Mouse (Mus musculus): Measurements from ENCODE around the gene BC067074.

The BC067074 gene

DNA sequence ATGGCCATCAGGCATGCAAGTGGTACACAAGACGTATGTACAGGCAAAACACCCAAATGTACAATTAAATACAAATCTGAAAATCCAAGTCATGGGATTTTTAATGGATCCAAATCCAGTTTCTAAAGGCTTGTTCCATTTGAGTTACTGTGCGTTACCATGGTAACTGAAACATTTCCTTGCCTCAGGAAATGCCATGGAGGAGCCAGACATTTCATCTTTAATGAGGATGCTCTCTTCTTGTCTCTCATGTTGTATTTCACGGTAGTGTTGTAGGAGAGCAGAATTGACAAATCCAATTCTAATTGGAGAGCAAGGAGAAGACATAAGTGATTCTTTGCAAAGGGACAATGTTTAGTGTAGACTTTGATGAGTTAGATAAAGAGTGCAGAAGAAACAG is 31.3 kb downstream of the BC067074 start:
- no peak for DNase-seq

DNA sequence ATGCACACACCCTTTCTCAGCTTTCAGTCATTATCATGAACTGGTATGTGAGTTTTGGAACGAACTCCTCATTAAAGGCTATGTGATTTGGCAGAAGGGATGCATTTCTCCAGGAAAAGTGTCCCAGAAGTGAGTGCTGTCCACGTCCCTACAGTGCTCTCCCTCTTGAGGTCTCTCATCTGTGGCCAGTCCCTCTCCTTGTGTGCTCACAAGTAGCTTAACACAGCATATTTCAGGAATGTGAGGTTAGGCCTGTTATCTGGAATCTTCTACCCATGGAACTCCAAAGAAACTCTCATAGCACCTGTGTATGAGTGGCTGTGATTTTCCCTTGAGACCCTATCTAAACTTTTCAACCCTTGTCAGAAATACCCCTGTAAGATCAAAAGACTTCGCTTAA is 32.7 kb downstream of the BC067074 start:
- DNase-seq, result no peak

DNA sequence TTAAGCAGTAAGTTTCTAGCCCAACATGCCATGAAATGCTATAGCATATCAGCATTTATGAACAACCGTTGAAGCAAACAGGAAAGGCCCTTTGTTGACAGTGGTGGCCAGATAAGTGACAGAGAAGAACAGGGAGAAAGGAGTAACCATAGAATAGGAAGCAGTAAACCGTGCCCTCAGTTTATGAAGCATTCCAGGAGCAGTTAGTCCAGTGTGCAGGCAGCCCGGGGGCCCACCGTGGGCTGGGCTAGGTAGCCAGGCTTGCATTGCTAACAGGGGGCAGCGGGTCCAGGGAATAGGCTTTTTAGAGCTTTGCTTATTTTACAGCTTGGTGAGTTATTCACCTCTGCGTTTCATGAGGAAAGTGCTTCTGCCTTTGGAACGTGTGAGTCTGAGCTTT is 39.3 kb downstream of the BC067074 start:
- no peak for DNase-seq

DNA sequence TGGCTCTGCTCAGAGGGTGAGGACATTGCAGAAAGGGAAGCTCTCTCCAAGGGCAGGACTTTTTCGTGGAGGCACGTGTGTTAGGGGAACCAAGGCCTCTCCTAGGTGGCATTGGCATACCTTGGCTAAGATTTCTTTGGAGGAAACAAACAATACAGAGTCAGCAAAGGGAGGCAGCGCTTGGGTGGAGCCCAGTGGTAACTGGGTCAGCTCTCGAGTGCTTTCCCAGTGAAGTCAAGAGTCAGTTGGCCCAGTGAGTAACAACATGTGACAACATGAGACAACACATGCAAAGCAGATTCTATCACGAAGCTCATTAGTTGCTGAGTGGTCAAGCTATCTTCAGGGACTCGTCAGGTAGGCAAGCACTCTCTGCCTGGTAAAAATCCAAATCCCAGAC is 40.4 kb downstream of the BC067074 start:
- DNase-seq, result no peak

DNA sequence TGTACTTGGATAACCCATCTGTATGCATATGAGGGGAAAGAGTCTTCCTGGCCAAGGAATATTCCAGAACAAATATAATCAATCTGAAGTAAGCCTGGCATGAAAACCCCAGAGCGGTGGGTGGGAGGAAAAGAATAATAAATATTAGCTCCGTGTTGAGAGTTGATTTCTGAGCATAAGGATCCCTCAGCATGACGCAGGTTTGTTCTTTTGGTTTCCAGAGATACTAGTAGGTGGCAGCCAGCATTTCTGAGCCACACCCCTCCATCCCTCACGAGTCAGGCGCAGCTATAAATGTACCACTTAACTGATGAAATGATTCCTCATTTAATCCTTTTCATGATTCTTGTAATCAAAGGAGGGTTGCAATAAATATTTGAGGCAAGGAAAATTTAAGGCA is 41.0 kb downstream of the BC067074 start:
- DNase-seq, result no peak

DNA sequence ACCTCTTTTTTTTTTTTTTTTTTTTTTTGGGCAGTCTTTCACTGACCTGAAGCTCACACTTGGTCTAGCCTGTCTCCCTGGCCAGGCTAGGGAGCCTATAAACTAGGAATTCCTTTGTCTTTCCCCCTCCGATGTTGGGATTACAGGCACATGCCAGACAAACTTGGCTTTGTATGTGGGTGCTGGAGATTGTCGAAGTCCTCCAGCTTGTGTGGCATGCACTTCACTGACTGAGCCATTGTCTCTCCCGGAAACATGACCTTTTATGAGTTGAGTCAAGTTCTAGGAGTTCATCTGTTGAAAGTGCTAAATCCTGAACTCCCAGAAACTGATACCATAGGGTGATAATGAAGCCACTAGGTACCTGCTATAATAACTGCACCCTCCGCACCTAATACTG is 41.8 kb downstream of the BC067074 start:
- no peak for DNase-seq

DNA sequence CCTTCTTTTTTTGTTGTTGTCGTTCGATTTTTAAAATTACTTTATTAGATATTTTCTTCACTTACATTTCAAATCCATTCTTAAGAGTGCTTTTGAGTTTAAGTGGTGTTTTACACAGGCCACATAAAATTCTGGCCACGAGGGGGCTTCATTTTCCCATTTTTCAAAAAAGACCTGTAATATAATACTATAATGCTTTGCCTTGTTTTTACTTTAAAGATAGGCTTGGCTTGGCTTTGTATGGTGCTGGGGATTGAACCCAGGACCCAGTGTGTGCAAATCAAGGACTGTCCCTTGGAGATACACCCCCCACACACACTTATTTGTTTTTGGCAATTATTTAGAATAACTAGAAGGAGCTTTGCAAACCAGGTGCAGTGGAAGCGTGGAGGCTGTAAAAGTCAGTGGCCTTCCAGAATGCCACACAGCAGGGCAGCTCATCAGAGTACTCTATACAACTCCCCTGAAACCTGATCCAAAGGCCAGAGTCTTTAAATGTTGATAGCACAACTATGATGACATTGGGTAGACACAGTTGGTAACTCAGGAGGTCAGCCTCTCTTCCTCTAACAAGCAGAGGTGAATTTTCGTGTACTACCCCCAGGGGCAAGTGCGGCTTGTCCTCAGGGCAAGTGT is 44.4 kb downstream of the BC067074 start:
- DNase-seq, result peak; percentile 31

DNA sequence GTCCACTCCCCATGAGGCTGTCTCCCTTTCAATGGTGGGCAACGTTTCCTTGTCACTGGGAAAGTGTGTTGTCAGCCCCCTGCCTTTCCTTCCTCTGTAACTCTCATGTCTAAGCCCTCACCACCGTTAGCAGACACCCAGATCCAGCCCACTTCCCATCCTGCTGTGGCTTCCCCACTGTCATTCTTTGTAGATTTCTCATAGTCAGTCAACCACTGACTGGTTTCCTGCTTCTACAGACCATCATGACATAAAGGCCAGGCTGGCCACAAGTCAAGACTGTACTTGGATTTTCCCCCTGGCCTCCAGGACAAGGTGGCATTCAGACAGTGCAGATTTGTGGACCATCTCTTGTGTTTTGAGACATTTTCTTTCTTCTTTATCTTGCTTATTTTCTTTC is 47.7 kb downstream of the BC067074 start:
- DNase-seq, result no peak

DNA sequence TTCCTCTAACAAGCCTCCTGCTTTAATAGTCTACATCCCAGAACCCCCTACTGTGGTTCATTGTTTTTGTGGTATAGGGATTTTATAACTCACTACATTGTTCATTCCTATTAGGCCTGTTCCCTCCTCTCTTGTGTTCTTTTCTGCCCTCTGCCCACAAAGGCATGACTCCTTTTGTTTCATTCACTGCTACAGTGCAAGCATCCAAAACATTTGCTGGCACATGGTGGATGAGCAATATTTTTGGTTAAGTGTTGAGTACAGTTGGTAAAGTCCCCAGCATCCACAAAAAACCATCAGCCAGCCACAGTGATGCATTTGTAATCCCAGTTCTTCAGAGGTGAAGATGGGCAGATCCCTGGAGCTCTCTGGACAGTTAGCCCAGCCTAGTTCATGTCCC is 48.2 kb downstream of the BC067074 start:
- no peak for DNase-seq

DNA sequence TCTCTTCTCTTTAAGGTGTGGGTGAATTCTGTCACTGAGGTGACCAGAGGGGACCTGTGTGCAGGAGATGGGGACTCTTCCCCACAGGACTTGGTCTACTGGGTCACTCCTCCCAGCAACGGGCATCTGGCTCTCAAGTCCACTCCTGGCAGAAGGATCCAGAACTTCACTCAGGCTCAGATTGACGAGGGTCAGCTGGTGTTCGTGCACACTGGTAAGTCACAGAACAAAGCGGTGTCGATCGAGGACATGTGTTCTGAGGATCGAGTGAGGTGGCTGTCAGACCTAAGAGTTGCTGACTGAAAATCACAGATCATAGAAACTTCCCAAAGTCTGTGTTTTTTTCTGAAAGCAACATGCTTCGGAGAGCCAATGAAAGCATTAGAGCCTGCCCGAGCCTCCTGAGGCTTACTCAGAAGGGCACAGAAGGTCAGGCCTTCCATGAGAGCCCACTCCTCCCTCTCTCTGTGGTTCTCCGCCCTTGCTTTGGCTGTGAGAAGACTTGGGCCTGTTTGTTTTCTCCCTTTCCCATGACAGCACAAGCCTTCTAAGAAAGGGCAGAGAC is 49.5 kb downstream of the BC067074 start:
- DNase-seq, result no peak

DNA sequence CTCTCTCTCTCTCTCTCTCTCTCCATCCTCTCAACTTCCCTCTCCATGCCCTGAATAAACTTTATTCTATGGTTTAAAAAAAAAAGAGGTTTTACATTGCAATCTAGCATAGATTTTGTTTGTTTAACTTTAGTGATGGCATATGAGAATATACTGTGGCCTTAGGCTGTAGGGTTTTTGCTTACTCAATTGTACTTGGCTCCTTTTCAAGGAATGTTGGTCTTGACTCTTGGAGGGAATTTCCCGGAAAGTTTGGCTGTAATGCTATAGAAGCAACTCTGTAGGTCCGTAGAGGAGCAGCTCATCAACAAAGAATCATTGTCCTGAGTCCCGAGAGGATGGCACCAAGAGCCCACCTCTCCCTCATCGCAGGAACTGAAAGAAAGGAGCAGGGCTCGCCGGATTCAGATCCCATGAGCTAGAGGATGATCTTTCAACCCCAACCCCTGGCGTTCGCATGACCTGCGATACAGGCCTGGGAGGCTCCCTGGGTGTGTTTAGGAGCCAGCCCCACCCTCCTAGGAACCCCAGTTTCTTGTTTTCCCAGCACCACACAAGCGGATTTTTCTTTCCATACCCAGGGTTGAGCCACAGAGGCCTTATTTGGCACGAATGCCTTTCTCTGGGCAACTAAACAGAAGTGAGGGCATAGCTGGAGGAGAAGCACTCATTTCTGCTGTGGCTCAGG is 57.9 kb downstream of the BC067074 start:
- DNase-seq, result no peak

DNA sequence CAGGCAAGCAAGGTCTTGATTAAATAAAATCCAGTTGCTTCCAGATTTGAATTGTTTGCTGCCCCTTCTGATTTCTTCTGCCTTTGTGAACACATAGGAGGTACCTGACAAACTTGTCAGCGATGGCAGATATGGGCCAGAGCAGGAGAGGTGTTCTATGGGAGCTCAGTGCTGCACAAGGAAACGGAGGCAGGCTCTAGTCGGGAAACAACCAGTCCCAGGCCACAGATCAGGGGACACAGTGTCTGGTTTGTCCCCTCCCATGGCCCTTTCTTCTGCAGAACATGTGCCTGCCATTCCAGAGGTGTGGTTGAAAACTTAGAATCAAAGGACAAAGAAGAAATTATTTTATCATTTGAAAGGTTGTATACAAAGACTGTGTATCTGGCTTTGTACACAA is 60.6 kb downstream of the BC067074 start:
- DNase-seq, result no peak

DNA sequence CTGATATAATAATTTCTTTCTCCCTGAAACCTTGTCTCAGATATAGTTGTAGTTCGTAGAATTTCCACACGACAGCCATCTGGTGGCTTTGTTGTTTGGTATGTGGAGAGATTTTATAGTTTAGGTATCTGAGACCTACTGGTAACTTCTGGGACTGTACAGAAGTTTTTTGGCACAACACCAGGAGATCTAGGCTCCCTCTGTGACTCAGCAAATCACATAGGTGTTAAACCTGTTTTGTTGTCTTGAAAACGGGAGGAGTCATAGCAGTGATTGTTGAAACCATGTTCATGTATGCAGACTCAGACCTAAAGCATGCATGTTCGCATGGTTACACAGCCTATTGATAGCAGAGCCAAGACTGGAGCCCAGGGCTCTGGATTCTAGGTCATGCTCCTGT is 61.0 kb downstream of the BC067074 start:
- DNase-seq, result no peak

DNA sequence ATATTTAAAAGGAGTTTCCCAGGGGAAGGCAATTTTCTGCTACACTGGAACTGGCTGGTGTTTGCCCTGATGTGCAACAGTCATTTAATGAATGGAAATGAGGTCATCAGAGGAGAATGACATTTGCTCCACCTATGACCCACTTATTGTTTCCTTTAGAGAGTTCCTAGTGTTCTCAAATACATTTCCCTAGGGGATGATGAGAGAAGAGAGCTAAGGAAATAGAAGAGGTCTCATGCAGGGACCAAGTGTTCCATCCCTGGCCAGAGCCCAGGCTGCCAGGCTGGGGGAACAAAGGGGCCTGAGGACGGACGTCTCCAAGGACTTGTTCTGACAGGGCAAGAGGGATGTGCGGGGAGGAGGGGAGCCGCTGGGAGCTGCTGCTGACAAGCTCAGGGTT is 62.1 kb downstream of the BC067074 start:
- DNase-seq, result no peak

DNA sequence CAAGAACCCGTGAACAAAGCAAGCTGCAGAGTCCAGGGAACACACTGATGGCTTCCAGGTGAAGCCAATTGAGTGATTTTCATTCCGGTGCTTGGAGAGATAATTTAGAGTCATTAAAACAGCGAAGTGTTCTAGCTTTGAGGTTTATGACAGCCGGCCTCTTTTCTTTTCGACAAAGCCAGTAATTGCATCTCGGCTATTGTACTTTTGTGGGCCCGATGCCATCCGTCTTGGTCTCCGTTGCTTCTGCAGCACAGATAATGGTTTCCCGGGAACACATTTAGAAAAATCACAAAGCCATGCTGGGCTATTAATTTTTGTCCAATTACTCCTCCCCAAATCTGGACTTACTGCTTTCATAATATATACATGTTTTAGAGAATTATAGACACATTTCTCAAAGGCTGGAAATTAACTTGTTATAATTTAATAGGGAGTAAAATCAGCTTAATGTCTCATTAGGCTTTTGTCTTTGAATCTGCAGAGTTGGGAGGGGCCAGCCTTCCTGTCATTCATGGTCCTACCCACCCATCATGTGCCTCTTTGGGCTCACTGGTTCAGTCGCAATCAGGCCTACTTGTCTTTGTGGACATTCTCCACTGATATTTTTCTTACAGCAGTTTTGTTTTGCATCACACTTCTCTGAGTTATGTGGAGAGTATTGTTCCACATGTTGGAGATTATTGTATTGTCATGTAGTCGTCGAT is 64.6 kb downstream of the BC067074 start:
- DNase-seq, result no peak

DNA sequence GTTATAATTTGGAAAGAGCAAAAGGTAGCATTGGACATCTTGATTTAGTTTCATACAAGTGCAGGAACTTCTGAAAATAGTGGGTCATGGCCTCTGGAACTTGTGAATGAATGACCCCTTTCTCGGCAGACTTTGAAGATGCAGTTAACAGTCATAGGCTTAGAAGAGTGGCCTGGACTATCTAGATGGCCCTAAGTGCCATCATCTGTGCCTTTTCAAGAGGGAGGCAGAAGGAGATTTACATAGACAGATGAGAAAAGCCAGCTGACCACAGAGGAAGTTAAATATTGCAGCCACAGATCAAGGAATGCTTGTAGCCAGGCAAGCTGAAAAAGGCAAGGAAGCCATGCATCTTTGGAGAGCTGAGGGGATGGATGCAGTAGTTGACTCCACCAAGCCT is 66.7 kb downstream of the BC067074 start:
- DNase-seq, result no peak

DNA sequence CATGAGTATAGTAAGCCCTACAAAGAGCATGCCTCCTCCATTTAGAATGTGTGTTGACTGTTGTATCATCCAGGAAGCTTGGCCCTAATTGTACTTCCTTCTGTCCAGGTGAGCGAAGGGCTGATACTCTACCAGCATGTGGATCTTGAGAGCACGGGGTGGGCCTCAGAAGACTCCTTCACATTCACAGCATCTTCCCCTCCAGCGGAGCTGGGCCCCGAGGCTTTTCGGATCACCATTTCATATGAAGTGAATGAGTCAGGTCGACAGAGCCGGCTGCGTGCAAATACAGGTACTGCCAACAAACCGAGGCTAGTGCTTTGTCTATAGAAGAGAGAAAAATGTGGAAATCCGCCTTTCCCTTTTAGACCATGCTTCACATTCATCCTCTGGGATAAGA is 73.0 kb downstream of the BC067074 start:
- DNase-seq, result no peak

DNA sequence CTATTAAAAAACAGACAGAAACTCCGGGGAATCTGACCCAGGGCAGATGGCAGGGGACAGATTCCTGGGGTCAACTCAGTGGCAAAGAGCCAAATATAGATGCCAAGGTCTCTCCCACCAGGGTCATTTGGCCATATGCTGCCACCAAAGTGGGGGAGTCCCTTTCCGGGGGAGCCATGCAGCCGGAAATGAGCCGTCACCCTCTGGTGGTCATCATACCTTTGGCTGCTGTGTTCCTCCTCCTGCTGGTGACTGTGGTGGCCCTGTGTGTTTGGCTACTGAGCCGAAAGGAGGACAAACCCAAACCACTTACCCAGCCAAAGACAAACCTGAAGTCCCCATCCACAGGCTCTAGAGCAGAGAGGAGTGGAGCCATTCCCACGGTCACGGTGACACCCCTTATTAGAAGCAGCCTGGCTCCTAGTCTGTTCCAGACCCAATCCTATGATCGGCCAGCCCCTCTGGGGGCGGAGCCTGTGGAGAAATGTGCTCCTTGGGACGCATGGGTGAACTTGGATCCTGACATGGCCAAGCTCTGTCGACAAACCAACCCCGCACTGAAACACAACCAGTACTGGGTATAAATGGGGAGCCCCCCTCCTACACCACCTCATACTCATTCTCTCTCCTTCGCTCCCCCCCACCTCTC is 76.1 kb downstream of the BC067074 start:
- no peak for DNase-seq

DNA sequence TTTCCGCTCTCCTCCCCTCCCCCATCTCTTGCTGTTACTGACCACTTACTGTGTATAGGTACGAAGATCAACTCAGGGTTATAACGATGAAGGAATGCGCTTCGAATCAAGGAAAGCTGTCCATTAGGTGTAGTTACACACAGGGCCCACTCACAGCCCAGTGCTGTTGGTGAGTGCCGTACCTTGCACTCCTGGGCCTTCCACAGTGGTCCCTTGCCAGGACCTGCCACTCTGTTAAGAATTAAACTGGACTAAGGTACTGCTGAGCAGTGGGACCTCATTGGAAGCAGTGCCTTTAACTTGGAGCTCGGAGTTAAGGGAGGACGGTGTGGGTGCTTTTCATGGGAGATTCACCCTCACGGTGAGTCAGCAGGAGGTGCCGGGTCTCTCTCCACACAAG is 76.7 kb downstream of the BC067074 start:
- DNase-seq, result no peak

DNA sequence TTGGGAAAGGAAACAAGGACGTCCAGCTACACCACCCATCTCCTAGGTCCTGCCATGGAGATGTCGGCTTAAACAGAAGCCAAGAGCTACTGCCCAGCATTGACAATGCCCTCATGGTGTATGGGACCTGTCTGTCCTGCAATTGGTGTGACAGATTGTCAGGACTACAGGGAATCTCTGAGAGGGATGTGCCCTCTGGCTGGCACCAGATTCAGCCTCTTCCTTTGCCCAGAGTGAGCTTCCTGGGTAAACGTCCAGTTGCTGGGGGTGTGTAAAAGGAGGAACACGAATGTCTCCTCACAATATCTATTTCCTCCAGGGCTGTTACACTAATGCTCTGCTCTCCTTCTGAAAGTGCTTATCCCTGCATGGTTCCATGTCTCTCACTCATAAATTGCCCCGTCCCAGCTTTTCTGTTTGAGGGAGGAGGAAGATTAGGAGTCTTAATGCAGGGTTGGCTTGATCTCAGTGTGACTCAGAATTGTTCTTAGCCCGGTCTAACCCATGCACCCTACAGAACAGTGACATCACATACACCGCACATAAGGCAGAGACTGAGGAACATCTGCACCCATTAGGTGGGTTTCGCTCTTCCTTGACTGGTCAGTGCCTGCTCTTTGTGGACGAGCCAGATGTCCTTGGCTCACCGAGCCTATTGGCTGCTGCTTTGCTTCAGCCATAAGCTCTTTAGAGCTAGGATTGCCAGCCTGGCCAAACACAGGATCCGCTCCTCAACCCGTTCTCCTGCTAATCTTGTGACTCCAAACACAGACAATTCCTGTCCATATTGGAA is 80.5 kb downstream of the BC067074 start:
- no peak for DNase-seq

DNA sequence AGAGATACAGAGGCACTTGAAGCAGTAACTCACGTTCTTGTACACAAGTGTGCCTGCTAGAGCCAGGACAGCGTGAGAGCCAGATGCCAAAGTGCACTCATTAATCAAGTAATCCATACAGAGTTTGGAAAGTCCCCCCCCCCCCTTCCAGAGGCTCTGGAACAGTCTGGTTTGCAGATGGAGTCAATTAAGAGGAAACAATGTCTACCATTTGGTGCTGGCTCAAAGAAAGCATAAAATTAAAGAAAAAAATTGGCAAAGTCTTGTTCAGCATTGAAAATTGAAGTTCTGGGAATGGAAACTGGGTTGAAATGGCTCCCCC is 81.1 kb downstream of the BC067074 start:
- DNase-seq, result no peak

DNA sequence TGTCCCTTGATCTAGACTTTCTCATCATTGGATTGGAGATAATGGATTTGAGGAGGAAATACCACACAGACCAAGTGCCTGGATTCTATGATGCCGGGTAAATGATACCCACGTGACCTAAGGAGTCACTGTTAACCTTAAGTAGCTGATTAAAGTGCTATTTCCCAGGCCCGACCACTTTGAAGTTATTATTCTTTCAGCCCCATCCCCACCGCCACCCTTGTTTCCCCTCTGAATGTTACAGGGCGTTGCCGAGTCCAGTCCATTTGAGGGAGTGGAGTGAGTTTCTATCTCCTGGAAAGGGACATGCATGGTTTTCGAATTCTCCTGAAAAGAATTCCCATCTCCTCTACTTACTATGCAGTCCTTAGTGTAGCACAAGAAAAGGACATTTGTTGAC is 84.7 kb downstream of the BC067074 start:
- no peak for DNase-seq

DNA sequence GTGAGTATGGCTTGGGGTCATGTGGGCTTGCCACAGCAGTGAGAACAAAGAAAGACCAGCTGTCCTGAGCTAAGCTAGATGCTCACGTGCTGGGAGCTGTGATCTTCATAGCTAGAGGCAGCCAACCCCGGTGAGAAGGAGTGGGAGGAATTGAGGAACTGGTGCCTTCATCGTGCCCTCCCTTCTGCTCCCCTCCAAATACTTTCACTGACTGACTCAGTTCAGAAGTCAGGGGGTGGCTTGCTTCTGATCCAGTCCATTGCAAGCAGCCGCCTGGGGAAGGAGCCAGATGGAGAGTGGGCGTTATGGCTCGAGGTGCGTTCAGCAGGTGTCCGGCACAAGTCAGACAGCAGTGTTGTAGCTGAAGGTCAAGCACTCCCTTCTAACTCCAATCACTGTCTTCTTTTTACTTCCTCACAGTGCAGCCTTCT is 86.0 kb downstream of the BC067074 start:
- no peak for DNase-seq
